Mouse (Mus musculus): ENCODE data around the gene Neurl2.

Gene Neurl2

DNA sequence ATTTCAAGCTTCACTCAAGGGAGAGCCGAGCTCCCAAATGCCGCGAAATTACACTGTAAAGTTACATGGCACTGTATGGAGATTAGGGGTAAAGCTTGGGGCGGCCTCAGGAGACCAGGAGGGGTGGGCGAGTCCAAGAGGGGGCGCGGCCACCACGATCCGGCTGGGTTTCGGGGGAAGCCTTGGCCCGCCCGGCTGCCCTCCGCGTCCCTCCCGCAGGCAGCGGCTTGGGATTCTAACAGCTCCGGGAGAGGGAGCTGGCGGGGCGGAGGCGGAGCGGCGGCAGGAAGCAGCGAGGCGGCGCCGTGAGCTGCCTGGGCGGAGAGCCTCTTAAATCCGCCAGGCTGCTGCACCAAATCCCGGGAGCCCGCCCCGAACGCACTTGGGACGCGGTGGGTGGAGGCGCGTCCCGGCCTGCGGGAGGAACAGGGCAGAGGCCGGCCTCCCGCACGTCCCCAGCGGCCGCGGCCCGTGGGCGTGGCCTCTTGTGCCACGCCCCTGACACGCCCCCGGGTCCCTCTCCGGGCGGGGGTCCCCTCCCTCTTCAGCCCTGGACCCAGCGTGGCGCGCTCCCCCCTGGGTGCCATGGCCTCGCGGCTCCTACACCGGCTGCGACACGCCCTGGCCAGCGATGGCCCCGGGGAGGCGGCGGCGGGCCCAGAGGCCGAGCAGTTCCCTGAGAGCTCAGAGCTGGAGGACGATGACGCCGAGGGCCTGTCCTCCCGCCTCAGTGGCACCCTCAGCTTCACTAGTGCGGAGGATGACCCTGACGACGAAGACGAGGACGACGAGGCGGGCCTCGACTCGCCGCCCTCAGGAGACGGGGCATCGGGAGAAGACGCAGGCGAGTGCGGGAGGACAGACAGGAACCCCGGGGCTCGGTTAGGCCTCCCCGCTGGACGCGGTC lies 47.5 kb downstream of the Neurl2 start, which contains the start of gene Snx21:
Gene Snx21, plus strand, starts transcription at position 343 of the 907 bp plus-strand sequence.
- peak; percentile 96 for DNase-seq

DNA sequence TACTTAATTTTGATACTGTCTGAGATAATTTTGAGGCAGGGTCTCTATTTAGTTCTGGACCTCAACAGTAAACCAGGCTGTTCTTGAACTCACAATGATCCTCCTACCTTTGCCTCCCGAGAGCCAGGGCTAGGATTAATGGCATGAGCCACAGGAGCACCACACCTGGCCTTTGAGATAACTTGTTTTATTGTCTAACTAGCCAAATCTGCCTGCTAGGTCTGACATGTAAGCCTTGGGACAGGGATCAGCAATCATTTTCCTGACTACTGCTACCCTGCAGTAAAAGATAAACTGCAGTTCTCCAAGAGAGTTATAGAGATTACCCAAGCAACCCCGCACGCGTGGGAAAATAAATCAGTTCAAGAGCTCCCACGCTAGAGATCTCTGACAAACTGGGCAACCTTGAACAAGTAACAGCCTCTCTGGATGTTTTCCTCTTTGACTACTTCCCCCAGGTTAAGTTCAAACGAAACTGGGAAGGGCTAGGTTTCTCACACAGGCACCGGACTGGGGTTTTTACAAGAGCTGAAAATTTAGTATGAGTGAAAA lies 48.3 kb downstream of the Neurl2 start:
- DNase-seq: no peak

DNA sequence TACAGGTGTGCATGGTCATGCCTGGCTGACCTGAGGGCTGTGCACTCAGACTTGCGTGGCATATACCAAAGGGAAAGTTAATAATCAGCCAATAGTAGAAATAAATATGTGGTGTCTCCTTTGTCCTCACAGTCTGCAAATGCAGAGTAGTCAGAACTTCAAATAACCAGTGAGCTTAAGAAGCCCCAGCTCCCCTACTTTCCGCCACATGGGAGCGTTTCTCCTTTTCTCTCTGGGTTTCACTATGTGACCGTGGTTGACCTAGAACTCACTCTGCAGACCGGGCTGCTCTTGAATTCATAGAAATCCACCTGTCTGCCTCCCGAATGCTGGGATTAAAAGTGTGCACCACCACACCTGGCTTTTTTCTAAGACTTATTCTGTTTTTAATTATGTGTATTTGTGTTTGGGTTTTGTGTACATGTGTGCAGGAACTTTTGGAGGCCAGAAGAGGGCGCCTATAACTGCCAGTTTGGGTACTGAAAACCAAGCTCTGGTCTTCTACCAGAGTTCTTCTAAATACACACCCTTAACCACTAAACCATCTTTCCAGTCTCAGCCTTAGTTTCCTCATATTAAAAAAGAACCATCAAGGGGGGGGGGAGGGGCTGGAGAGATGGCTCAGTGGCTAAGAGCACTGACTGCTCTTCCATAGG lies 49.2 kb downstream of the Neurl2 start:
- no peak for DNase-seq

DNA sequence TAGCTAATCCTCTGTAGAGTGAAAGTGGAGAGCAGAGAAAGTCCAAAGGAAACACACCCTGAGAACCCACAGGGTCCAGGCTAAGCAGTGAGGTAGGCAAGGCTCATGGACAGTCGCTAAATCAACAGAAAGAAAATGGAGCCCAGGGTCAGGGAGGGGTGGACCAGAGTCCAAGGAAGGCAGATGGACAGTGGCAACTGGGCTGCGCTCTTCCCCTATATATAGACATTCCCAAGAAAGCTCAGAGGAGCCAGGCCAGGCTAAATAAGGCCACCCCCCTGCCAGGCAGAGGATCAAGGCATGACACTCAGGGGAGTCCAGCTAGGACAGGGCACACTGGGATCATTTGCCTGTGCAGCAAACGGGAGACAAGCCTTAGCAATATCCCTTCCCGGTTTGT lies 51.4 kb downstream of the Neurl2 start:
- DNase-seq: no peak

Measured in lung, postnatal 36 days (tissue).